Mouse (Mus musculus) cerebral cortex, adult 2 months (tissue): ENCODE results near the gene Mxd1.

ENCODE experiments used
- WGBS: fragments of 180-500 bp; shearing (Covaris S2); methylation state at CpG from one replicate; pipeline ENCODE4 v1.1.7; 2018; 5-methylcytosine and 5-hydroxymethylcytosine counted together

Mxd1 gene

GRCm38 (mm10) chr6:86645551-86645950 lies 23.4 kb downstream of the Mxd1 start:
- WGBS: 82% methylated on average over 4 of the region's 4 CpGs

GRCm38 (mm10) chr6:86644775-86645400 lies 24.1 kb downstream of the Mxd1 start:
- WGBS: 72% methylated on average over 3 of the region's 3 CpGs

GRCm38 (mm10) chr6:86641716-86642115 lies 27.2 kb downstream of the Mxd1 start:
- WGBS: 61% methylated on average over 8 of the region's 8 CpGs

DNA sequence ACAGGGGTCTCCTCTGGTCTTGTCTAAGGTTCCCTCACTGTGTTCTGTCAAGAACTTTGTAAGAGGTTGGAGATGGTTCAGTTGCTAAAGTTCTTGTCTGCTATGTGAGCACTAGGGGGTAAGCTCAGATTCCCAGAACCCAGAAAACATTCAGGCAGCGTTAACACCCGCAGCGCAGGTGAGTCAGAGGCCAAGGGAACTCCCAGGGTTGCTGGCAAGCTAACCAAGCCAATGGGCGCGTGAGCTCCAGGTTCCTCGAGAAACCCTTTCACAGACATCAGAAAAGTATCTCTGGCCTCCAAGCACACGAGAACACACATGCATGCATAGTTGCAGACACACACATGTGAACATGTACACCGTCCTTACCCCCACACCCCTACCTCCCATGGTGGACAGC lies 28.2 kb downstream of the Mxd1 start:
- WGBS: 94% methylated on average over 8 of the region's 8 CpGs

DNA sequence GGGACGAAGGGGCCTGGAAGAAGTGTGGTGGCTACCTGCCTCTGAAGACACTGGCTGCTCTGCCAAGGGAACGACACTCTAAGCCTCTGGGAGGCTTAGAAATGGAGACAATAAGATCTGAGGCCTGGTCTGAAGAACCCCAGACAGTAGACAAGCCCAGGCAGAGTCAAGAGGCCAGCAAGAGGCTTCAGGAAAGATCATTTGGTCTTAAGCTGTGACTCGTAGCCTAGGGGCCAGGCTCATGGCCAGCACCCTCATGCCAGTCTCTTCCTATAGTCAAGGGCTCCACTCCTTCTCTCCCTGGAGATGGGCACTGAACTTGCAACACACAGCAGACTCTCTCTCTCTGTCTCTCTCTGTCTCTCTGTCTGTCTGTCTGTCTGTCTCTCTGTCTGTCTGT lies 28.8 kb downstream of the Mxd1 start:
- WGBS: 85% methylated on average over 3 of the region's 3 CpGs

DNA sequence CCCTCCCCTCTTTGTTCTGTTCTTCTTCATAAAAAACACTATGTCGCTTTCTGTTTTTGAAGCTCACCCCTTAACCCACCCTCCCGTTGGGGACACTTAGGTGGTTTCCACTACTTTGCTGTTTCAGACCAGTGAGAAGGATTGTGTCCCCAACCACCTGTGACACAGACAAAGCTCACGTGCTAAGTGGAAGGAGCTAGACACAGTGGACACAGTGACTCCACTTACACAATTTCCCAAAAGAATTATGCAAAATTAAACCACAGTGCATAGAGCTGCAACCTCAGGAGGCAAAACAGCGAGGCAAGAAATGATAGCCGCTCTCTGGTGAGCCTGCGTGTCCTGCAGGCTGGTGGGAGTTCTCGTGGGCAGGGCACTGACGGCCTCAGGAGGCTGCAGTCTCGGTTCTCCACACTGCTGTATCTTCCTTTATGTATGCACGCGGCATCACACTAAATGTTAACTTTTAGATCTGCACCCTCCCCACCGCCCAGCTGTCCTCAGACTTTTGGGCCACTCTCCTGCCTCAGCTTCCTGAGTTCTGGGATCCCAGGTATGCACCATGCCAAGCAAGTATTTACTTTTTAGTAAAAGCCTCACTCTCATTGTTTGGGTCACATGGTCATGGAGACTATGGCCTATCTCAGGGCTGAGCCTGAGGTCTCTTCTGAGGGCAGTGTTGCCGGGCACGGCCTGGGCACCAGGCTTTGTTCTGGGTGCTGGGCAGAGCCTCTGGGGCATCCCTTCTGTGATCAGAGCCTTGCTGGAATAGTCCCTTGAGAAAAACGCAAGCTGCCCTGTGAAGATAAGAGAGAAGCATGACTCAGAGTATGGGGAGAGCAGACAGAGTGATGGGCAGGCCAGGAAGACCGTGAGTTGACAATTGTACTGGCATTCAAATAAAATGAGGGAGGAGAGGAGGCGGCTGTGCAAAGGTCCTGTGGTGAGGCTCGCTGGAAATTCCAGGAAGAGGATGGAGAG lies 29.5 kb downstream of the Mxd1 start:
- WGBS: 83% methylated on average over 18 of the region's 18 CpGs

DNA sequence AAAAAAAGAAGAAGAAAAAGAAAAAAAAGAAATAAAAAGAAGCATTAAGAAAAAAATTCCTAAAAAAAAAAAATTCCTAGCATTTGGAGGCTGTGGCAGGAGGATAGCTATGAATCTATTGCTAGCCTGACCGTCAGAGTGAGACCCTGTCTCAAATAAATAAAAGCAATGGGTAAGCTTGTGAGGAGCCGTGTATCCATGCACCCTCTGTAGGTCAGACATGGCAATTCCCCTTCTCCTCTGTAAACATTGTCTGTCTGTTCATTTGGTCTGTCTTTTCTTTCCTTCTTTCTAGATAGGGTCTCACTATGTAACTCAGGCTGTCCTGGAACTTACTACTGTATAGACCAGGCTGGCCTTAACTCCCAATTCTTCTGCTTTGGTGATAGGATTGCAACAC lies 30.5 kb downstream of the Mxd1 start:
- WGBS: 22% methylated on average over 2 of the region's 2 CpGs

- 86% methylated on average over 2 of the region's 2 CpGs for WGBS
Measured at GRCm38 (mm10) chr6:86637860-86638259, 31.1 kb downstream of the Mxd1 start.

GRCm38 (mm10) chr6:86637171-86637835 lies 31.7 kb downstream of the Mxd1 start:
- WGBS: 82% methylated on average over 4 of the region's 4 CpGs

DNA sequence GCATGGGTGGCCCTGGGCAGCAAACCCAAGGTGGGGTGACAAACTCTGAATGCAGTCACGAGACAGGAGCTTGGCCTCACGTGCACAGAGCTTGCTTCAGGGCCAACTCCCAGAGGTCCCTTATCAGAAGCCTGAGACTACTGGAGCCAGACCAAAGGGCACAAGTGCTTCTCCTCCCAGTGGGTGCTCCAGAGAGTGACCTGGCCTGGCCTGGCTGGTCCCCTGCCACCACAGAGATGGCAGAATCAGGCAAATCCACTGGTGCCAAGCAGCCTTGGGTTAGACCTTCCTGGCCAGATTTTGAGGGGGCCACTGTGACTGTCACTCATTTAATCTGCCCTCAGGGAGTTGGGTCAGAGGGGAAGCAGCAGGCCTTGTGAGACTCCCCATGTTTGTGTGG lies 32.5 kb downstream of the Mxd1 start:
- WGBS: 90% methylated on average over 2 of the region's 2 CpGs

DNA sequence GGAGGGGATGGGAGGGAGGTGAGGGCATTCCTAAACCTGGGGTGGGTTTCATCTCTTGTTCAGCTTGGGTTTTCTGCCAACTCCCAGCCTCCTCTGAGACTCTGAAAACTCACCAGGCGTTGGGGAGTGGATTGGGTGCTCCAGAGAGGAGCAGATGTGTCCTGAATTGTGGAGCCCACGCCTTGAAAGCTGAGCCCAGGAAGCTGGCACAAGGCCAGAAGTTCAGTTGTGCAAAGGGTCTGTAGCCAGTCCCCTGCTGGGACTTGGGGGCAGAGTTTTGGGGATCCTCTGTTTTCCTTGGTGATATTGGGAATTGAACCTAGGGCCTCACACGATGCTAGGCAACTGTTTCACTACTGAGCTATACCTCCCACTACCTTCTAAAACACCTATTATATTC lies 38.8 kb downstream of the Mxd1 start:
- WGBS: 51% methylated on average over 3 of the region's 3 CpGs

DNA sequence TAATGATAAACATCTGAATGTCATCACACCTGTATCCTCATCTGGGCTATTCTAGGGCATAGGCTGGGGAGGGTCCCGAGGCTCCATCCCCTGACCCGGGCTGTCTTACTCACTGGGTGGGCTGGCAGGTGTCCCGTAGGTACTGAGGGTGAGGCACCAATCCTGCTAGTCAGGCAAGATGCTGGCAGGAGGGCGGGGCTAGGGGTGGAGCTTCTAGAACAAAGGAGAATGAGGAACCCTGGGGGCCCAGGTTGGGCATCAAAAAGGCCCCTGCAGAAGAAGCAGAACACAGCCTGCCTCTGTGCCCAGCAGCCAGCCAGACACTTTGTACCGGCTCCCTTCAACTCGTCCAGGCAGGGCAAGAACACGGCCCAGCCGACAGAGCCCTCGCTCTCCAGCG lies 41.0 kb downstream of the Mxd1 start, which contains the start of gene Asprv1:
Asprv1 (plus strand) TSS at position 219 of the 400 bp plus-strand sequence.
- 53% methylated on average over 10 of the region's 10 CpGs for WGBS

GRCm38 (mm10) chr6:86624074-86625030 lies 44.6 kb downstream of the Mxd1 start:
- 33% methylated on average over 18 of the region's 18 CpGs for WGBS

- WGBS: 88% methylated on average over 4 of the region's 4 CpGs
Measured at GRCm38 (mm10) chr6:86623201-86623600, 45.8 kb downstream of the Mxd1 start.

DNA sequence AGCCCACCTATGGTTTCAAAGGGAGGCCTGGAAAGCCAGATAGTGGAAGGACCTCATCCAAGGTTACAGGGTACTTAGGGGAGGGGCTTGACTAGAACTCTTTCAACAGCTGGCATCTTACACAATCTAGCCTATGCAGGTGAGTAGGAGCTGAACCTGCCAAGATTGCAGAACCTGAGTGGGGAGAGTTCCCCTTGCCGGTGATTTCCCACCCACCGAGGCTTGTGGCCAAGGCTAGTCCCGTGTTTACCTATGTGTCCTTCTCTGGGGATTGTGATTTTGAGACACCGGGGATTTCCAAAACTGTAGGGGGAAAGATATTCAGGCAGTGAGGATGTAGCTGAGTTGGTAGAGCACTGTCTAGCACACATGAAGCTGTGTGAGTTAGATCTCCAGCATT lies 53.7 kb downstream of the Mxd1 start:
- WGBS: 86% methylated on average over 4 of the region's 4 CpGs

DNA sequence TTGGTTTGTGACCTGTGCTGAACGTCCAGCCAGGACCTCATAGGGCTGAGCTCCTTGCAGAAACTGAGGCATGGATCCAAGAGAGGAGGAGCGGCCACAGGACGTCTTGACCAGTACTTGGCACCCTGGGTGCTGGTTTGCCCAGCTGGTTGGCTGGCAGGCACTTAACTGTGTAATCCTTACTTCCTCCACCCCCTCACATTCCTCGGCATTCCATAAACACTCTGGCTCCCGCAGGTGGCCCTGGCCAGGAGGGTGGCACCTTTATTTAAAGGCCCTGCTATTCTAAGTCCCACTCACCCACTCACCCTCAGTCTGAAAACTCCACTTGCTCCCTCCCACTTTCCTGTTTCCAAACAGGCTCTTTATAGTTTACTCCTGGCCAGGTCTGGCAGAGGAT lies 58.2 kb downstream of the Mxd1 start:
- 40% methylated on average over 5 of the region's 5 CpGs for WGBS

DNA sequence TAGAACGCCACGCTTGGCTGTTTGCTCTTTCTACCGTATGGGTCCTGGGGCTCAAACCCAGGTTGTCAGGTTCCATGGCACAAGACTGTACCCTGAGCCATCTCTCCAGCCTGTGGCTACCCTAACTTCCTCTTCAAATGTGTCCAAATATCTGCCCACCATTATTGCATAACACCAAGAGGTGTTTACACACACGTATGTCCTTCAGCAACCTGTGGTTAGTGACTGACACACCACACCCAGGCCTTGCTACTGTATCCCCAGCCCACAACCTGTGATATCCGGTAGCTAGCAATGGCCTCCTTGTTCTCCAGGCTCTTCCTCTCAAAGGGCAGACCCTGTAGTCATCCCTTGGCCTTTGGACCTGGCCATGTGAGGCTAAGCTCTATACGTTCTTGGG lies 59.7 kb downstream of the Mxd1 start:
- WGBS: 95% methylated on average over 6 of the region's 6 CpGs

DNA sequence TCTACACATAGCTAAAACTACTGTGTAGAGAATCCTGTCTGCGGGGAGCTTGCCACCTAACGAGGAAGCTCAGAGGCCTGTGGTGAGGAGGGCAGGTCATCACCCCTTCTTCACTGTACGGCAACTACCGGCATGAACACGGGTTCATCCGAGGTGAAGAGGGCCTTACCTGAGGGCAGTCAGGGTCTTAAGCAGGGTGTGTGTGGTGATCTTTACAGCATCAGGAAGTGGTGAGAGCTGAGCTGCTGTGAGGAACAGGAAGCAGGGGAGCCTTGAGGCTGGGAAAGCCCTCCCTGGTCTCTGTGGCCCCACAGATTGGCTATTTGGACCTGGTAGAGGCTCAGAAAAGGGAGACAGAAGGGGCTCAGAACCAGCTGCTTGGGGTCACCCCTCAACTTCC lies 61.5 kb downstream of the Mxd1 start:
- 86% methylated on average over 6 of the region's 6 CpGs for WGBS

DNA sequence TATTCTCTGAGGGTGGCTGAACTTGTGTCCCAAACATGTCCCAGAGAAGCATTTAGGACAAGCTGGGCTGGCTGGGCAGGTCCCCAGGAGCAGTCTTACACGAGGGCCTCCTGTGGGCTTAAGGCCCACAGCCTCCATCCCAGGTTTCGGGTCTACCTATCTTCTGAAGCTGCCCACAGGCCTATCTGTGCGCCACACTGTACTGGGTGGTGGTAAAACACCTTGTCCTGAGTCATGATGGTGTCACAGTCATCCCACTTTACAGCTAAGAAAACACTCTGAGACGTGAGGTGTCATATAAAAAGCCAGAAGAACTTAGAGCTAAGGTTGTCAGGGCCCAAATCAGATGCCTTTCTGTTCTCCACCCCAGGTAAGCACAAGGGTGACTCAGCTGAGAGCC lies 62.7 kb downstream of the Mxd1 start:
- WGBS: 75% methylated on average over 4 of the region's 4 CpGs

GRCm38 (mm10) chr6:86605260-86605659 lies 63.7 kb downstream of the Mxd1 start:
- 66% methylated on average over 7 of the region's 7 CpGs for WGBS

DNA sequence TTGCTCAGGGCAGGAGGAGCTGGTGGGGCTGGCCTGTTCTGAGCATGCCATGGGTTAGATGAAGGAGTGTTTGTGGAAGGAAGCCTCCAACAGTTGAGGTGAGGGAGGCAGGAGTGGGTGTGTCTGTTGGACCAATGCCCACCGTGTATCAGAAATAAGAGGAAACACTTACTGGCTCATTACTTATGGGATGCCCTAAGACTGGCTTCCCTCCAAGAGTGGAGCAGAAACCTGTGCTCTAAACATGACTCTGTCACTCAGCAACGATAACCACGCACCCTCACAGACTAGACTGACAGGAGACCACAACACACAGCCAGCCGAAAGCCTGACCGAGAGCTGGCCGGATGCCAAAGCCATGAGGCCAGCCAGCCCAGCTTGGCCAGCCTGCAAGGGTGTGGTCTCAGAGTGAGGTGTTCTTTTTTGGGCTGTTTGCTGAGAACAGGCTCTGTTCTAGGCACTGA lies 69.0 kb downstream of the Mxd1 start:
- WGBS: 18% methylated on average over 6 of the region's 6 CpGs
